Mouse (Mus musculus) E14TG2a.4 (cell line): ENCODE results near the gene Thap12.

Source experiments
- CTCF ChIP-seq: conservative IDR thresholded peaks from 2 replicates; pipeline ENCODE4 v1.5.1; 2014; ENCODE audit warnings: low read length
- NANOG ChIP-seq: IDR thresholded peaks from 2 replicates; pipeline ENCODE4 v1.6.1; 2014; ENCODE audit warnings: borderline replicate concordance, low read length, mixed read lengths
- POU5F1 ChIP-seq: IDR thresholded peaks from 2 replicates; pipeline ENCODE4 v1.6.1; 2014; ENCODE audit warnings: low read length, borderline replicate concordance

DNA sequence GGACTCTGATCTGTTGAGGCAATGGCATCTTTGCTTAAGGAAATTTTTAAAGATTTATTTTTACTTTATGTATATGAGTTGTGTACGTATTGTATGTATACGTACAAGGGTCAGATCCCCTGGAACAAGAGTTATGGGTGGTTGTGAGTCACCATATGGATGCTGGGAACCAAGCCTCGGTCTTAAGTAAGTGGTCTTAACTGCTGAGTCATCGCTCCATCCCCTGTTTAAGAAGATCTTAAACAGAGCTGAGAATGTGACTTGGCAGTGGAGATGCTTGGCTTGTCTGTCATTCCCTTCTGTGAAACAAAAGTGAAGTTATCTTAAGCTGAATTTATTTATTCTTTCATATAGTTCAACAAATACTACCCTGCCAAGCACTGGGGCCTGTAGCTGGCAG, 31.1 kb downstream of the Thap12 start:
- TF ChIP-seq CTCF (no peak), NANOG (no peak), POU5F1 (no peak)
